Mouse (Mus musculus) MEL (cell line): ENCODE measurements around the gene Strn.

Source experiments
- CTCF ChIP-seq, 3 experiments: IDR thresholded peaks in 2 of 3; conservative IDR thresholded peaks in 1 of 3; 2 replicates each; pipeline ENCODE4 v1.5.1; 2011 to 2012; ENCODE audit warnings: low read length in 3 of 3, low read depth in 2 of 3, mild to moderate bottlenecking in 2 of 3, improper control_type of control experiment in 1 of 3, inconsistent platforms in 1 of 3, mixed read lengths in 1 of 3, moderate library complexity in 1 of 3; ENCODE audit not compliant: control insufficient read depth in 1 of 3, insufficient read depth in 1 of 3, poor library complexity in 1 of 3, severe bottlenecking in 1 of 3
- ELF1 ChIP-seq: IDR thresholded peaks from 2 replicates; pipeline ENCODE4 v1.6.1; 2014; ENCODE audit warnings: low read depth, mild to moderate bottlenecking, inconsistent platforms, low read length, improper control_type of control experiment, moderate library complexity
- JUND ChIP-seq: IDR thresholded peaks from 2 replicates; pipeline ENCODE4 v1.6.1; 2011; ENCODE audit warnings: low read depth, mild to moderate bottlenecking, improper control_type of control experiment, low read length
- MYB ChIP-seq: IDR thresholded peaks from 2 replicates; pipeline ENCODE4 v1.6.1; 2011; ENCODE audit warnings: mild to moderate bottlenecking, low read depth, low read length, improper control_type of control experiment
- POLR2A ChIP-seq, 2 experiments: IDR thresholded peaks; 2 replicates each; pipeline ENCODE4 v1.6.1; 2011 to 2012; ENCODE audit warnings: low read length in 2 of 2, mild to moderate bottlenecking in 2 of 2, control low read depth in 1 of 2, improper control_type of control experiment in 1 of 2, low read depth in 1 of 2, moderate library complexity in 1 of 2; ENCODE audit not compliant: control insufficient read depth in 1 of 2, insufficient read depth in 1 of 2, poor library complexity in 1 of 2
- POLR2AphosphoS5 ChIP-seq: IDR thresholded peaks from 2 replicates; pipeline ENCODE4 v1.6.1; 2012; ENCODE audit warnings: low read depth, borderline replicate concordance, mild to moderate bottlenecking, inconsistent platforms, low read length, moderate library complexity, mixed read lengths
- TAL1 ChIP-seq: IDR thresholded peaks from 2 replicates; pipeline ENCODE4 v1.6.1; 2012; ENCODE audit warnings: mild to moderate bottlenecking, inconsistent platforms, low read length, moderate library complexity, mixed read lengths
- ZNF384 ChIP-seq: IDR thresholded peaks from 2 replicates; pipeline ENCODE4 v1.6.1; 2012; ENCODE audit warnings: low read depth, mild to moderate bottlenecking, inconsistent platforms, low read length, improper control_type of control experiment

DNA sequence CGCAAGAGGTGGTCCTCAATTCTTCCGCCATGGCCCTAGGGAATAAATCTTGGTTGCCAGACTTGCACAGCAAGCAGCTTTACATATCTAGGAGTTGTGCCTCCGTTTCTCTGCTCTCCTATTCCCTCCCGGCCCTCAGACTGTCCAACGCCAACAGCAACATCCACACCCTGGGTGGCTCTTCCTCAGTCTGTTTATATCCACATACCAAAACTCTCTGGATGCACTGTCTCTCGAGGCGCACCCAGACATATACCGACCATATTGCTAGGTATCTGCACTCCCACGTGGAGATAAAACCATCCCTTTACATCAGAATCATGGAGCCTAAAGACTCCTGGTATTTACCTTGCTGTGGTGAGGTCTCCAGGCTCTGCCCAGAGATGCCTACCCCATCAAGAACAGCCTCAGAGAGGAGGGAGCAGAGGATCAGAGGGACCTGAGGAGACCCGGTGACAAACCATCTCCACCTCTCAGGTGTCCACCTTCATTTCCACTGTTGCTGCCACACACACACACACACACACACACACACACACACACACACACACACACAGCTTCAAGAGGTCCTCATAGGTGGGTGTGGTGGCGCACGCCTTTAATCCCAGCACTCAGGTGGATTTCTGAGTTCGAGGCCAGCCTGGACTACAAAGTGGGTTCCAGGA, 127.7 kb downstream of the Strn start:
- TF ChIP-seq CTCF (IDR thresholded peaks at IDR 0.05 in 2 of 3, conservative IDR thresholded peaks at IDR 0.05 in 1 of 3; ENCODE audit: control insufficient read depth in 1 of 3, insufficient read depth in 1 of 3, low read depth in 2 of 3, low read length in 3 of 3, poor library complexity in 1 of 3, severe bottlenecking in 1 of 3) (no peak), ELF1 (no peak), MYB (no peak), TAL1 (no peak), POLR2A (IDR thresholded peaks at IDR 0.05; ENCODE audit: control insufficient read depth in 1 of 2, insufficient read depth in 1 of 2, low read depth in 1 of 2, low read length in 2 of 2, poor library complexity in 1 of 2) (no peak), JUND (no peak), POLR2AphosphoS5 (no peak), ZNF384 (no peak)
